Mouse (Mus musculus): ENCODE measurements around the gene Magi1. TPM values are rescaled to one million over a fixed set of nuclear protein-coding genes. Genes with fewer than 3 reads are reported as not detected.
A peak's percentile ranks its signal among the peaks of the same experiment; 100 is the strongest.

Magi1 gene
- polyA plus RNA-seq, 1 experiment from 2014 or later = 10.1 TPM

DNA sequence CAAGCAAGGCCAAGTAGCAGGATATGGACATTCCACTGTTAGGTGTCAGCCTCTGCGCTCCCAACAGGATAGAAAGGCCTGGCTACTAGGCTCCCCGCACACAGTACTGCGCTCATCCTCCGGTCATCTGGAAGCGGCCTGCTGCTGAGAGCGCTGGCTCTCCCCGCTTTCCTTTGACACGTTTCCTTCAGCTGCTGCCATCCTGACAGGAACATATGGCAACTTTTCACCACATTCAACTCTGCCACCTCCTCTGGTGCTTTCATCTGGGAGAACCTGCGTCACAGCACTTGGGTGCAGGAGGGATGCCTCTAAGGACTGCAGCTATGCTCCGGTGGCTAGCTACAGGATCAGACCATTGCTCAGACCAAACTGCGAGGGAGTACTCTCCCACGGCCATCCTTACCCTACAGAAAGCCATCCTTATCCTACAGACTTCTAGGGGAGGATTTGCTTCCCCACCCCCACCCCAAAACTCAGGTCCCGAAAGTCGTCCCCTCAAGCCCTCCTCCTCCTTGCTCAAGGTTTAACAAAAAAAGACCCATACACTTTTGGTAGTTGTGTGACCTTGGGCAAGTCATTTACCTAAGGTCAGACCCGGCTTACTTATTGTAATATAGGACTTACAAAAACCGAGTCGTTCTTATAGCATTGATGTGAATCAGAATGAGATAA, 2.0 kb downstream of the Magi1 start:
- WGBS = 10% methylated on average over 17 of the region's 17 CpGs
- Histone ChIP-seq H3K27ac (no peak overlapping the region; the same call in 1 of the 2 replicates), H3K9me3 (no peaks in the 10 kb centered on the region), H3K4me3 (replicated peaks) (peak overlapping the region; percentile 81), H3K27me3 (replicated peaks) (no peaks in the 10 kb centered on the region), H3K4me2 (replicated peaks) (peak overlapping the region; percentile 85), H3K9ac (peak overlapping the region; percentile 20; the same call in 1 of the 2 replicates), H3K4me1 (replicated peaks) (peaks cover 8% of the 10 kb centered on the region; the same call in 1 of the 2 replicates), H3K36me3 (no peaks in the 10 kb centered on the region)
- ATAC-seq = no peak

DNA sequence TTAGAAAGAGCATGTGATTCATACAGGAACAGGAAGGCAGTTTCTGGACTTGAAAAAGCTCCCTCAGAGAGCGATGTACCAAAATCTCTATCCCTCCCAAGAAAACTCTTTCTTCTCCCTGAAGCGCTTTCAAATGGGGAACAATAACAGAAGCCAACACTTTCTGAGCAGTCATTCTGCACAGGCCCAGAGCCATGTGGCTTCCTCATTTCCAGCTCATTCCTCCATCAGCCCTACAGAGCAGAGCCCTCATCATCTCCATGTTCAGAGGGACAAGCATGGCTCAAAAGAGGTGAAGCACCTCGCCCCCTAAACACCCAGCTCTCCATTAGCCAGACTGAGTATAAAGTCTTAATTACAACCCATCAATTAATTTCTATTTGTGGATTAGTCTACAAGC, 9.8 kb downstream of the Magi1 start:
- Histone ChIP-seq H3K4me2 (replicated peaks) (no peak overlapping the region), H3K4me3 (replicated peaks) (no peak overlapping the region), H3K9me3 (no peaks in the 10 kb centered on the region), H3K4me1 (replicated peaks) (0 out of 2 replicates have a peak, but pooled peaks cover 13% of the 10 kb centered on the region), H3K9ac (no peak overlapping the region), H3K27ac (no peak overlapping the region), H3K27me3 (replicated peaks) (no peaks in the 10 kb centered on the region), H3K36me3 (no peaks in the 10 kb centered on the region)
- 88% methylated on average over 3 of the region's 3 CpGs for WGBS
- no peak for ATAC-seq

- Histone ChIP-seq H3K9ac (no peak overlapping the region), H3K4me3 (replicated peaks) (no peak overlapping the region), H3K4me1 (replicated peaks) (peaks cover 11% of the 10 kb centered on the region; the same call in 1 of the 2 replicates), H3K9me3 (no peaks in the 10 kb centered on the region), H3K4me2 (replicated peaks) (no peak overlapping the region), H3K27ac (no peak overlapping the region), H3K36me3 (no peaks in the 10 kb centered on the region), H3K27me3 (replicated peaks) (no peaks in the 10 kb centered on the region)
- WGBS = 87% methylated on average over 5 of the region's 5 CpGs
- ATAC-seq = no peak
Measured at GRCm38 (mm10) chr6:94270001-94270400, 13.7 kb downstream of the Magi1 start.

DNA sequence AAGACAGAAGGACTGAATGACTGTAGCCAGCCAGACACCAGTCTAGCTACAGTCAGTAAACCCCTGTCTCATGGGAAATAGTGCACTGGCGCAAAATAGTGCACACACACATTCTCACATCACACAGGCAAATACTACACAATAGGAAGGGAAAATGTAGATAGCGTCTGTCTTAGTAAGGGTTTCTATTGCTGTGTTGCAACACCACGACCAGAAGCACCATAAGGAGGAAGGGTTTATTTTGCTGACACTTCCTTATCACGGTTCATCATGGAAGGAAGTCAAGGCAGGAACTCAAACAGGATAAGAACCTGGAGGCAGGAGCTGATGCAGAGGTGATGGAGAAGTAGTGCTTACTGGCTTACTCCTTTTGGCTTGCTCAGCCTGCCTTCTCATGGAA, 14.5 kb downstream of the Magi1 start:
- no peak overlapping the region for H3K9ac ChIP-seq
- H3K4me2 ChIP-seq (replicated peaks) = no peak overlapping the region
- no peak overlapping the region for H3K4me3 ChIP-seq (replicated peaks)
- no peaks in the 10 kb centered on the region for H3K27me3 ChIP-seq (replicated peaks)
- no peaks in the 10 kb centered on the region for H3K9me3 ChIP-seq
- WGBS = 66% methylated on average over 4 of the region's 4 CpGs
- peak; percentile 54; the same call in 1 of the 2 replicates for ATAC-seq
- peaks cover 7% of the 10 kb centered on the region; the same call in 1 of the 2 replicates for H3K4me1 ChIP-seq (replicated peaks)
- H3K27ac ChIP-seq = no peak overlapping the region
- H3K36me3 ChIP-seq = no peaks in the 10 kb centered on the region

DNA sequence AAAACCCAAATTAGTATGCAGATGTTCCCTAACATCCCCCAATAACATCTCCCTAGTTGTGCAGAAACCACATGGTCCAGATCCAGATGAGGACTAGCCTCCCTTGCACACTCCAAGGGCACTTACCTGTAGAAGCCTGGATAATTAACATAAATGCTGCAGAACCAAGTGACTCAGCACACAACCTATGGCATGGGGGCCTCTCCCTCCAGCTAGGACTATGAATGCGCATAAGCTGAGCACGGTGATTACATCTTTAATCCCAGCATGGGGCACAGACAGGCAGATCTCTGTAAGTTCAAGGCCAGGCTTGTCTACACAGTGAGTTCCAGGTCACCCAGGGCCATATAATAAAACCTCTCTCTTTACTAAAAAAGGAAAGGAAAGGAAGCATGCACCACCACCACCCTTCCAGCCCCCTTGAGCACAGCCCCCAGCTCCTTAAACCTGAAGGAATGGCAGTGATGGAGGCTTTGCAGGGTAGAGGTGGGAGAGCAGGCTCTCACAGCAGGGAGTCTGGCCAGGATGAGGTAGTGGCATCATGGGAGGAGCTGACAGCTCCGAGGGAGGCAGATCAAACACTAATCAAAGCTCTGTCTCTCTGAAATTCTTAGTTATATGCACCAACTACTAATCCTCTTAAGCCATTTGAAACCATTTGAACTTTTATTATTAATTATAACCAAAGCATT, 18.3 kb downstream of the Magi1 start:
- 55% methylated on average over 3 of the region's 3 CpGs for whole genome bisulfite sequencing

DNA sequence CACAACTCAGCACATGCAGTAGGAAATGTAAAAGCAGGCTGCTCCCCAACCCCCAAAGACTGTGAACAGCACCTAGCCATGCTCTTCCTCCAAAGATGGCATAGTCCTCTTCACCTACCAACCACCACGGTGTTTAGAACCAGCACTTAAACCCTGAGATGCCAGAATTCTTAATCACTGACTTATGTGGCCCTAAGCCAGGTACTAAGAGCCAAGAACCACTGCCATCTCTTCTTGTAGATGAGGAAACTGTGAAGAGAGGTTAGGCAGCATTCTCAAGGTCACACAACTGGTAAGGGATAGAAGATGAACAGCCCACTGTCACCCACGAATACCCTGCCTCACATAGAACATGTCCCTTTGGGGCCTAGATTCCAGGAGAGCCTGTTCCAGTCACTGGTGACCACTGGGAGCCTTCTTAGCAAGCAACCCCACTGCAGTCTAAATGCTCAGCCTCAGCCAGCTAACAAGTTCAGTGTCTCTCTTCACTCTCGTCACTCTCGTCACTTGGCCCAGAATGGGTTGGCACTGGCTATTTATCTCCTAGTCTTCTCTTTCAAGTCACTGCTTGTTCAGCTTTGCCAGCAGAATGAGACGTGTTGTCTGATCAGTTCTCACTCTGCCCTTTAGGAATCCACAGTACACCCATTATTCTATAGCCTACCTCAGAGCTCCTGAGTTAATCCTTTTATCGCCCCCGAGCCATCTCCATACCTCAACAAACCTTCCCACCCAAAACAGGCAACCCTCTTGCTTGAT, 19.4 kb downstream of the Magi1 start:
- H3K36me3 ChIP-seq = no peaks in the 10 kb centered on the region
- H3K27me3 ChIP-seq (replicated peaks) = no peaks in the 10 kb centered on the region
- H3K9ac ChIP-seq = no peak overlapping the region
- no peak overlapping the region for H3K4me2 ChIP-seq (replicated peaks)
- 81% methylated on average over 7 of the region's 7 CpGs for WGBS
- peaks cover 6% of the 10 kb centered on the region for H3K4me1 ChIP-seq (replicated peaks)
- no peak overlapping the region for H3K27ac ChIP-seq
- ATAC-seq = no peak
- no peak overlapping the region for H3K4me3 ChIP-seq (replicated peaks)
- no peaks in the 10 kb centered on the region for H3K9me3 ChIP-seq

More for the DNA sequence above, 18.3 kb downstream of the Magi1 start:
- Histone ChIP-seq H3K36me3 (no peaks in the 10 kb centered on the region), H3K4me1 (replicated peaks) (peaks cover 5% of the 10 kb centered on the region; the same call in 1 of the 2 replicates), H3K27ac (no peak overlapping the region), H3K4me2 (replicated peaks) (no peak overlapping the region), H3K9ac (no peak overlapping the region), H3K9me3 (no peaks in the 10 kb centered on the region), H3K4me3 (replicated peaks) (no peak overlapping the region), H3K27me3 (replicated peaks) (no peaks in the 10 kb centered on the region)
- peak; percentile 61 for ATAC-seq

- Histone ChIP-seq H3K4me2 (replicated peaks) (no peak overlapping the region), H3K27me3 (replicated peaks) (no peaks in the 10 kb centered on the region), H3K9ac (no peak overlapping the region), H3K36me3 (no peaks in the 10 kb centered on the region), H3K4me3 (replicated peaks) (no peak overlapping the region), H3K9me3 (no peaks in the 10 kb centered on the region), H3K27ac (no peak overlapping the region), H3K4me1 (replicated peaks) (peaks cover 14% of the 10 kb centered on the region)
- 92% methylated on average over 5 of the region's 5 CpGs for WGBS
- no peak for ATAC-seq
Measured at GRCm38 (mm10) chr6:94260831-94261230, 22.9 kb downstream of the Magi1 start.

DNA sequence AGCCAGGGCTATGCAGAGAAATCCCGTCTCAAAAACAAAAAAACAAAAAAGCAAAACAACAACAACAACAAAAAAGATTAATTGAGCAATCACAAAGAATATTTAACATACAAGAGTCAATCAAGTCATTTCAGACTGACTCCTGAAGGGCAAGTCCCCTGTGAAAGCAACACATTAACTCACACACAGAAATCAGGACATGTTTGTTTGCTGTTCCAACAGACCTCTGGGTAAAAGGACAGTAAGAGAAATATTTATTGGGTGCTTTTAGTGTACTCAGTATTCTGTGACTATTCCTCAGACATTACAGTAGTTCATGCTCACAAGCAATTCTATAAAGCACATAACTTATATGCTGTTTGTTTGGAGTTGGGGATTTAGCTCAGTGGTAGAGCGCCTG, 23.7 kb downstream of the Magi1 start:
- no peak overlapping the region for H3K27ac ChIP-seq
- no peaks in the 10 kb centered on the region for H3K27me3 ChIP-seq (replicated peaks)
- no peak overlapping the region for H3K4me2 ChIP-seq (replicated peaks)
- WGBS = 92% methylated on average over 2 of the region's 2 CpGs
- peaks cover 18% of the 10 kb centered on the region for H3K4me1 ChIP-seq (replicated peaks)
- no peak overlapping the region for H3K4me3 ChIP-seq (replicated peaks)
- H3K9me3 ChIP-seq = no peaks in the 10 kb centered on the region
- H3K9ac ChIP-seq = no peak overlapping the region
- no peaks in the 10 kb centered on the region for H3K36me3 ChIP-seq
- no peak for ATAC-seq

DNA sequence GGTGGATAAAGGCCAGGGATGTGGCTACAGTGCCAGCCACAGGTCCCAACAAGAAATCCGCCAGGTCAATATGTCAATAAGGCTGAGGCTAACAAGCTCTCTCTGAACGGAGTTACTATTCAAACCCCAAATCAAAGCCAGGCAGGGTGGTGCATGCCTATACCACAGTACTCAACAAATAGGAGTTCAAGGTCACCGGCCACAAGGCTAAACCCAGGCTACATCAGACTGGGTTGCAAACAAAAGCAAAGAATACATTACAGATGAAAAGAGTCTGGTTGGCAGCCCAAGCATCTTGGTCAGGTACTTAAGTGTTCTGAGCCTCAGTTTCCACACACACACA, 25.9 kb downstream of the Magi1 start:
- H3K27me3 ChIP-seq (replicated peaks) = no peaks in the 10 kb centered on the region
- H3K4me1 ChIP-seq (replicated peaks) = peaks cover 21% of the 10 kb centered on the region
- 73% methylated on average over 3 of the region's 3 CpGs for WGBS
- no peak overlapping the region for H3K9ac ChIP-seq
- H3K36me3 ChIP-seq = no peaks in the 10 kb centered on the region
- ATAC-seq = peak; percentile 31; the same call in 1 of the 2 replicates
- no peak overlapping the region for H3K4me3 ChIP-seq (replicated peaks)
- no peak overlapping the region for H3K4me2 ChIP-seq (replicated peaks)
- H3K27ac ChIP-seq = peak overlapping the region; percentile 44; the same call in 1 of the 2 replicates
- H3K9me3 ChIP-seq = no peaks in the 10 kb centered on the region

DNA sequence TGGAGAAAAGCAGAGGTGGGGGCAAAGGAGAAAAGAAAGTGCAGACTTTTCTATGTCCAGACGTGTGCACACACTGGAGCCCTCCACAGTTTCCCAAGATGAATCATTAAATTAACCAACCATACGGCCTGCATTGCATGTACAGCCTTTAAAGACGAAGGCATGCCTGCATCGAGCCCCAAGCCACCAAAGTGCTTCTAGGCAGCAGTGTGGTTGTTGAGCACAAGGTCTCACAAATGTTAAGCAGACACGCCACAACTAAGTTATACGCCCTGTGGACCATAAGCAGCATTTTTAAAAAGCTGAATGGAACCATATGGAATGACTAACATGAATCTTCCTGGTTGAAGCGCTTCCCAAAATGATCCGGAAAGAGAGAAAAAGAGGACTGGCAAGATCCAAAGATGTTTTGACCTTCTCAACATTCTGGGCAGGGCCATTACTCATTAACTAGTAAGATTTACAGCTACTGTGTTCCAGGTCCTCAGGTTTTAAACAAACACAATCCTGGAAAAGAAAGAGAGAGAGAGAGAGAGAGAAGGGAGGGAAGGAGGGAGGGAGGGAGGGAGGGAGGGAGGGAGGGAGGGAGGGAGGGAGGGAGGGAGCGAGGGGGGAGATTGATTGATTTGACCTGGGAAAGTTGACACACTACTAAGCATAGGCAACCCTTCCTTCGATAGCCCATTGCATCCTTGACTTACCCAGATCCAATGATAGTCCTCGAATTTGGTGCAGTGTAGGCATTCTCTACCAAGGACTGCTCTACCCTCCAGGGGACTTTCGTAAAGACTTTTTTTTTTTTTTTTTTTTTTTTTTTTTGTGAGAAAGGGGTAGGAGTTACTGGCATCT, 26.5 kb downstream of the Magi1 start:
- Histone ChIP-seq H3K4me1 (replicated peaks) (peaks cover 21% of the 10 kb centered on the region), H3K9me3 (no peaks in the 10 kb centered on the region), H3K27me3 (replicated peaks) (no peaks in the 10 kb centered on the region), H3K27ac (peak overlapping the region; percentile 64), H3K4me2 (replicated peaks) (peak overlapping the region; percentile 48), H3K9ac (no peak overlapping the region), H3K36me3 (no peaks in the 10 kb centered on the region), H3K4me3 (replicated peaks) (no peak overlapping the region)
- peak; percentile 74 for ATAC-seq
- 31% methylated on average over 12 of the region's 12 CpGs for WGBS

DNA sequence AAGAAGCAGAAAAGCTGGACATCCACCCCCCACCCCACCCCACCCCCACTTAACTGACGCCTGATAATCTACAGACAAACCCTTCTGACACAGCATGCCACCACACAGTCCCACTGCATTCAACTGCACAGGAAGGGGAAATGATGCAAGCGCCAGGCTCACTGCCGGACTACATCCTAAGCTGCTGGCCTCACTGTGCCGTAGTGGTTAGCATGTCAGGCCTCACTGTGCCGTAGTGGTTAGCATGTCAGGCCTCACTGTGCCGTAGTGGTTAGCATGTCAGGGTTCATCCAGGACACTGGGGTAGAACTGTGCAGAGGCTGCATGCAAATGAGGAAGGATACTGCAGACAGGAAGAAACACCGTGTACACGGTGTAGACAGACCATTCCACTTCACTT, 29.8 kb downstream of the Magi1 start:
- no peak for ATAC-seq
- Histone ChIP-seq H3K4me3 (replicated peaks) (no peak overlapping the region), H3K4me1 (replicated peaks) (peaks cover 27% of the 10 kb centered on the region), H3K4me2 (replicated peaks) (no peak overlapping the region), H3K36me3 (no peaks in the 10 kb centered on the region), H3K9ac (no peak overlapping the region), H3K27ac (no peak overlapping the region), H3K27me3 (replicated peaks) (no peaks in the 10 kb centered on the region), H3K9me3 (no peaks in the 10 kb centered on the region)
- WGBS = 62% methylated on average over 8 of the region's 8 CpGs

All from intestine, embryonic 15.5 days (tissue).